Mouse (Mus musculus) hindbrain, embryonic 16.5 days (tissue): ENCODE results near the gene Rnase4. TPM values are rescaled to one million over a fixed set of nuclear protein-coding genes. Genes with fewer than 3 reads are reported as not detected.

Experiments used
- ATAC-seq: fragments of 200-750 bp; cut with Nextera tagmentation; 2 replicates; pipeline ENCODE4 v1.8.0; 2017; ENCODE audit warnings: moderate TSS enrichment, moderate library complexity
- H3K27ac ChIP-seq: fragments of 300-500 bp; sonication (generic); 2 replicates; pipeline ENCODE4 v1.5.1; 2014; ENCODE audit warnings: low read depth, mild to moderate bottlenecking, control low read depth, low read length, moderate library complexity
- H3K27me3 ChIP-seq: fragments of 300-500 bp; sonication (generic); replicated peaks from 2 replicates; pipeline ENCODE4 v1.6.1; 2014; ENCODE audit warnings: low read length; ENCODE audit not compliant: control insufficient read depth, insufficient read depth
- H3K36me3 ChIP-seq: fragments of 300-500 bp; sonication (generic); 2 replicates; pipeline ENCODE4 v1.6.1; 2014; ENCODE audit warnings: mild to moderate bottlenecking, low read length, moderate library complexity, mixed read lengths; ENCODE audit not compliant: control insufficient read depth, insufficient read depth
- H3K4me1 ChIP-seq: fragments of 300-500 bp; sonication (generic); 2 replicates; pipeline ENCODE4 v1.6.1; 2014; ENCODE audit warnings: low read depth, low read length; ENCODE audit not compliant: control insufficient read depth, insufficient read depth
- H3K4me2 ChIP-seq: fragments of 300-500 bp; sonication (generic); 2 replicates; pipeline ENCODE4 v1.6.1; 2014; ENCODE audit warnings: mild to moderate bottlenecking, low read length, control low read depth, moderate library complexity
- H3K4me3 ChIP-seq: fragments of 300-500 bp; sonication (generic); 2 replicates; pipeline ENCODE4 v1.5.1; 2014; ENCODE audit warnings: mild to moderate bottlenecking, low read length, control low read depth, moderate library complexity
- H3K9ac ChIP-seq: fragments of 300-500 bp; sonication (generic); 2 replicates; pipeline ENCODE4 v1.6.1; 2014; ENCODE audit warnings: low read depth, mild to moderate bottlenecking, control low read depth, low read length, moderate library complexity
- H3K9me3 ChIP-seq: fragments of 300-500 bp; sonication (generic); 2 replicates; pipeline ENCODE4 v1.6.1; 2014; ENCODE audit warnings: mild to moderate bottlenecking, low read length, moderate library complexity; ENCODE audit not compliant: control insufficient read depth
- WGBS: fragments of 180-500 bp; shearing (Covaris S2); extraction: QIAGEN DNeasy Blood & Tissue Kit; methylation state at CpG from one replicate; pipeline ENCODE4 v1.1.7; 2014; 5-methylcytosine and 5-hydroxymethylcytosine counted together
- polyA plus RNA-seq: library from polyadenylated mRNA; unstranded; fragments of >200 nt; fragmentation: Nextera tagmentation; extraction: Ambion mirVana; gene quantifications from 2 replicates; pipeline ENCODE4 v1.2.1, GENCODE M21; 2015

Rnase4 gene
- 18.2 and 19.8 TPM in 2 replicates for polyA plus RNA-seq

GRCm38 (mm10) chr14:51090921-51091900 is at the start of gene Rnase4, which contains the start of gene Ang:
Gene Rnase4, plus strand, starts transcription at chr14:51091077.
Gene Ang, plus strand, starts transcription at chr14:51091150.
- Histone ChIP-seq H3K9ac (peak within 1 kb of the TSS; percentile 65), H3K36me3 (no peaks in the 10 kb centered on the region), H3K27ac (peak within 1 kb of the TSS; percentile 83), H3K27me3 (no peaks in the 10 kb centered on the region), H3K9me3 (no peaks in the 10 kb centered on the region), H3K4me2 (peak within 1 kb of the TSS; percentile 78), H3K4me3 (peak within 1 kb of the TSS; percentile 84), H3K4me1 (no peaks in the 10 kb centered on the region; the same call in 1 of the 2 replicates)
- 6% methylated on average over 33 of the region's 33 CpGs for WGBS
- ATAC-seq, result peak; percentile 35

- no peak for ATAC-seq
- Histone ChIP-seq H3K4me1 (no peaks in the 10 kb centered on the region), H3K4me2 (no peak within 1 kb of the TSS), H3K27ac (no peak within 1 kb of the TSS), H3K9me3 (no peaks in the 10 kb centered on the region), H3K4me3 (no peak within 1 kb of the TSS), H3K9ac (no peak within 1 kb of the TSS), H3K36me3 (no peaks in the 10 kb centered on the region), H3K27me3 (no peaks in the 10 kb centered on the region)
- 60% methylated on average over 6 of the region's 6 CpGs for WGBS
Observed at GRCm38 (mm10) chr14:51041769-51042168, 49.1 kb upstream of the Rnase4 start, which contains the start of gene Rnase9. Gene Rnase9, minus strand, starts transcription at chr14:51041869.

- Histone ChIP-seq H3K27ac (no peak overlapping the region), H3K9me3 (no peaks in the 10 kb centered on the region), H3K4me1 (no peaks in the 10 kb centered on the region), H3K36me3 (no peaks in the 10 kb centered on the region), H3K9ac (no peak overlapping the region), H3K4me3 (no peak overlapping the region), H3K27me3 (no peaks in the 10 kb centered on the region), H3K4me2 (no peak overlapping the region)
- no peak for ATAC-seq
- WGBS, result 76% methylated on average over 5 of the region's 5 CpGs
Observed at GRCm38 (mm10) chr14:51047846-51048245, 43.0 kb upstream of the Rnase4 start.

GRCm38 (mm10) chr14:51050063-51050462 is 40.8 kb upstream of the Rnase4 start, which contains the start of gene Rnase11:
Gene Rnase11, minus strand, starts transcription at chr14:51050163.
- ATAC-seq, result no peak
- no peaks in the 10 kb centered on the region for H3K36me3 ChIP-seq
- H3K9ac ChIP-seq, result no peak within 1 kb of the TSS
- H3K9me3 ChIP-seq, result no peaks in the 10 kb centered on the region
- WGBS, result 93% methylated on average over 2 of the region's 2 CpGs
- H3K4me2 ChIP-seq, result no peak within 1 kb of the TSS
- H3K4me3 ChIP-seq, result no peak within 1 kb of the TSS
- H3K4me1 ChIP-seq, result no peaks in the 10 kb centered on the region
- H3K27ac ChIP-seq, result no peak within 1 kb of the TSS
- no peaks in the 10 kb centered on the region for H3K27me3 ChIP-seq

GRCm38 (mm10) chr14:51051941-51052340 is 38.9 kb upstream of the Rnase4 start:
- no peak for ATAC-seq
- no peak overlapping the region for H3K4me2 ChIP-seq
- H3K27me3 ChIP-seq, result no peaks in the 10 kb centered on the region
- 67% methylated on average over 5 of the region's 5 CpGs for WGBS
- no peak overlapping the region for H3K4me3 ChIP-seq
- no peak overlapping the region for H3K9ac ChIP-seq
- H3K27ac ChIP-seq, result no peak overlapping the region
- H3K9me3 ChIP-seq, result no peaks in the 10 kb centered on the region
- no peaks in the 10 kb centered on the region for H3K4me1 ChIP-seq
- H3K36me3 ChIP-seq, result no peaks in the 10 kb centered on the region

- Histone ChIP-seq H3K4me2 (no peak overlapping the region), H3K36me3 (no peaks in the 10 kb centered on the region), H3K9me3 (no peaks in the 10 kb centered on the region), H3K27me3 (no peaks in the 10 kb centered on the region), H3K4me1 (no peaks in the 10 kb centered on the region), H3K4me3 (no peak overlapping the region), H3K27ac (no peak overlapping the region), H3K9ac (no peak overlapping the region)
- ATAC-seq, result no peak
- WGBS, result 70% methylated on average over 5 of the region's 5 CpGs
Observed at GRCm38 (mm10) chr14:51053176-51053575, 37.7 kb upstream of the Rnase4 start.

GRCm38 (mm10) chr14:51054243-51055237 is 36.3 kb upstream of the Rnase4 start:
- ATAC-seq, result no peak
- no peaks in the 10 kb centered on the region for H3K27me3 ChIP-seq
- no peaks in the 10 kb centered on the region for H3K4me1 ChIP-seq
- H3K36me3 ChIP-seq, result no peaks in the 10 kb centered on the region
- WGBS, result 36% methylated on average over 13 of the region's 13 CpGs
- H3K4me2 ChIP-seq, result no peak overlapping the region
- no peak overlapping the region for H3K27ac ChIP-seq
- no peaks in the 10 kb centered on the region for H3K9me3 ChIP-seq
- no peak overlapping the region for H3K9ac ChIP-seq
- H3K4me3 ChIP-seq, result no peak overlapping the region

GRCm38 (mm10) chr14:51057401-51057831 is 33.5 kb upstream of the Rnase4 start, which contains the start of gene Rnase12:
Gene Rnase12, minus strand, starts transcription at chr14:51057661.
- Histone ChIP-seq H3K27ac (no peak within 1 kb of the TSS), H3K36me3 (no peaks in the 10 kb centered on the region), H3K9ac (no peak within 1 kb of the TSS), H3K4me2 (no peak within 1 kb of the TSS), H3K27me3 (no peaks in the 10 kb centered on the region), H3K4me3 (no peak within 1 kb of the TSS), H3K9me3 (no peaks in the 10 kb centered on the region), H3K4me1 (no peaks in the 10 kb centered on the region)
- 79% methylated on average over 9 of the region's 9 CpGs for WGBS
- ATAC-seq, result no peak
